In genomic region chr7:127614891-127615843, GRCm38 (mm10) we compare ENCODE assay signal across 8 mouse cellular contexts. TPM values are rescaled to one million over a fixed set of nuclear protein-coding genes. Genes with fewer than 3 reads are reported as not detected.
DNase-seq lines count a peak whose midpoint lies in the region; ATAC-seq and TF ChIP-seq lines count a peak whose summit lies in the region.

TSS of gene Zfp629 (minus strand) at chr7:127615797.

- peaks cover 7% of the 10 kb centered on the region for H3K4me1 ChIP-seq in spleen, adult 2 months (ENCODE audit: control insufficient read depth, insufficient read depth, insufficient read length)
- H3K4me1 ChIP-seq in embryonic facial prominence, embryonic 12.5 days, result peaks cover 13% of the 10 kb centered on the region
- H3K4me1 ChIP-seq in limb, embryonic 13.5 days, result peaks cover 17% of the 10 kb centered on the region
- peaks cover 29% of the 10 kb centered on the region for H3K4me1 ChIP-seq in midbrain, embryonic 15.5 days

- ATAC-seq in embryonic facial prominence, embryonic 12.5 days (ENCODE audit: insufficient number of reproducible peaks, insufficient read depth, low FRiP score, low TSS enrichment), result peak; percentile 88
- ATAC-seq in limb, embryonic 13.5 days (ENCODE audit: low FRiP score, low read depth), result peak; percentile 90
- peak; percentile 92 for ATAC-seq in midbrain, embryonic 15.5 days (replicated peaks)

- TF ChIP-seq CTCF in spleen, adult 2 months (IDR thresholded peaks at IDR 0.05; ENCODE audit: extremely low read depth, insufficient read depth, insufficient read length, insufficient replicate concordance), result no peak

- H3K27me3 ChIP-seq in spleen, adult 2 months (ENCODE audit: control insufficient read depth, insufficient read depth, low read length), result 0 out of 2 replicates have a peak, but pooled peaks cover 3% of the 10 kb centered on the region
- no peaks in the 10 kb centered on the region for H3K27me3 ChIP-seq in embryonic facial prominence, embryonic 12.5 days
- H3K27me3 ChIP-seq in limb, embryonic 13.5 days, result no peaks in the 10 kb centered on the region
- no peaks in the 10 kb centered on the region for H3K27me3 ChIP-seq in midbrain, embryonic 15.5 days (replicated peaks)
- H3K27me3 ChIP-seq in splenic B cell, adult 2 months (ENCODE audit: control insufficient read depth, insufficient read depth, low read length, poor library complexity, severe bottlenecking), result no peaks in the 10 kb centered on the region

- no peak for TF ChIP-seq POLR2A in spleen, adult 2 months (IDR thresholded peaks at IDR 0.05; ENCODE audit: low read depth, low read length)

- no peak for DNase-seq in spleen, adult 2 months (ENCODE audit: low read depth in 1 of 2, low spot score in 2 of 2)
- DNase-seq in spleen, adult 12 weeks (ENCODE audit: low spot score), result no peak
- peak; percentile 78 for DNase-seq in heart, adult 8-10 months (ENCODE audit: low spot score)
- peak; percentile 80 for DNase-seq in kidney, adult 9 months
- DNase-seq in splenic B cell, adult 2 months (ENCODE audit: low read depth, low spot score), result peak; percentile 37

- H3K4me3 ChIP-seq in spleen, adult 2 months (ENCODE audit: extremely low read depth, insufficient read depth, insufficient read length), result peak within 1 kb of the TSS; percentile 85
- H3K4me3 ChIP-seq in embryonic facial prominence, embryonic 12.5 days, result peak within 1 kb of the TSS; percentile 98
- peak within 1 kb of the TSS; percentile 100 for H3K4me3 ChIP-seq in limb, embryonic 13.5 days
- H3K4me3 ChIP-seq in midbrain, embryonic 15.5 days, result peak within 1 kb of the TSS; percentile 97

- H3K4me2 ChIP-seq in embryonic facial prominence, embryonic 12.5 days (replicated peaks), result peak within 1 kb of the TSS; percentile 86
- peak within 1 kb of the TSS; percentile 87 for H3K4me2 ChIP-seq in limb, embryonic 13.5 days (replicated peaks)
- H3K4me2 ChIP-seq in midbrain, embryonic 15.5 days, result peak within 1 kb of the TSS; percentile 91

- peaks cover 10% of the 10 kb centered on the region for H3K36me3 ChIP-seq in spleen, adult 2 months (ENCODE audit: control insufficient read depth, insufficient read depth, low read length)
- H3K36me3 ChIP-seq in embryonic facial prominence, embryonic 12.5 days, result peaks cover 31% of the 10 kb centered on the region
- H3K36me3 ChIP-seq in limb, embryonic 13.5 days, result peaks cover 32% of the 10 kb centered on the region
- peaks cover 24% of the 10 kb centered on the region for H3K36me3 ChIP-seq in midbrain, embryonic 15.5 days (replicated peaks)
- H3K36me3 ChIP-seq in splenic B cell, adult 2 months (ENCODE audit: control insufficient read depth, insufficient read depth, low read length, poor library complexity, severe bottlenecking), result no peaks in the 10 kb centered on the region

- H3K27ac ChIP-seq in spleen, adult 2 months (ENCODE audit: insufficient read depth, low read length), result 0 out of 2 replicates have a peak within 1 kb of the TSS, but pooled peaks have one; percentile 15
- peak within 1 kb of the TSS; percentile 82 for H3K27ac ChIP-seq in embryonic facial prominence, embryonic 12.5 days
- peak within 1 kb of the TSS; percentile 77 for H3K27ac ChIP-seq in limb, embryonic 13.5 days
- H3K27ac ChIP-seq in midbrain, embryonic 15.5 days, result peak within 1 kb of the TSS; percentile 92

- H3K9ac ChIP-seq in embryonic facial prominence, embryonic 12.5 days, result peak within 1 kb of the TSS; percentile 96
- peak within 1 kb of the TSS; percentile 96 for H3K9ac ChIP-seq in limb, embryonic 13.5 days
- peak within 1 kb of the TSS; percentile 96 for H3K9ac ChIP-seq in midbrain, embryonic 15.5 days

- H3K9me3 ChIP-seq in embryonic facial prominence, embryonic 12.5 days, result peaks cover 5% of the 10 kb centered on the region; the same call in 1 of the 2 replicates
- no peaks in the 10 kb centered on the region for H3K9me3 ChIP-seq in limb, embryonic 13.5 days
- H3K9me3 ChIP-seq in midbrain, embryonic 15.5 days, result no peaks in the 10 kb centered on the region

- 2% methylated on average over 46 of the region's 50 CpGs for WGBS in spleen, adult 2 months
- under 1% methylated on average over 48 of the region's 50 CpGs for WGBS in embryonic facial prominence, embryonic 12.5 days
- WGBS in limb, embryonic 13.5 days, result under 1% methylated on average over 47 of the region's 50 CpGs
- WGBS in midbrain, embryonic 15.5 days, result under 1% methylated on average over 48 of the region's 50 CpGs

RNA-seq across cellular contexts. Expression of gene Zfp629, which starts in this region (rescaled TPM):
- polyA plus RNA-seq in spleen, adult 2 months (2012; rRNA removed), result 4.9 and 5.4 TPM in 2 replicates
- polyA plus RNA-seq in embryonic facial prominence, embryonic 12.5 days (2016; fragmentation: Nextera tagmentation; extraction: Ambion mirVana), result 24.6 and 25.1 TPM in 2 replicates
- 10 to 100 TPM; 19.9 to 23.4 (median 20.0) TPM for total RNA-seq in heart, adult 8-10 months (2022)
- 16.2 and 19.2 TPM in 2 replicates for polyA plus RNA-seq in limb, embryonic 13.5 days (2015; fragmentation: Nextera tagmentation; extraction: Ambion mirVana)
- polyA plus RNA-seq in midbrain, embryonic 15.5 days (2015; fragmentation: Nextera tagmentation; extraction: Ambion mirVana), result 25.5 and 26.6 TPM in 2 replicates

Comparison
In these comparisons a context has a peak if more than half of its experiments do, and no peak if none do; other contexts are left out.
1. DNase-seq: peak in heart, adult 8-10 months (single experiment), kidney, adult 9 months (single experiment) and splenic B cell, adult 2 months (single experiment); none in spleen, adult 2 months (0 of 2) and spleen, adult 12 weeks (single experiment).
2. H3K27ac ChIP-seq: peak in every context shown above with its lines; median percentile 92 in midbrain, embryonic 15.5 days; 82 in embryonic facial prominence, embryonic 12.5 days; 77 in limb, embryonic 13.5 days; 15 in spleen, adult 2 months.
3. Peak in every context shown above with its lines, with median percentiles within 50 percentile points of each other: H3K4me3 ChIP-seq, ATAC-seq, H3K4me2 ChIP-seq and H3K9ac ChIP-seq.